ENCODE assay signal across 8 mouse cellular contexts in the genomic region with DNA sequence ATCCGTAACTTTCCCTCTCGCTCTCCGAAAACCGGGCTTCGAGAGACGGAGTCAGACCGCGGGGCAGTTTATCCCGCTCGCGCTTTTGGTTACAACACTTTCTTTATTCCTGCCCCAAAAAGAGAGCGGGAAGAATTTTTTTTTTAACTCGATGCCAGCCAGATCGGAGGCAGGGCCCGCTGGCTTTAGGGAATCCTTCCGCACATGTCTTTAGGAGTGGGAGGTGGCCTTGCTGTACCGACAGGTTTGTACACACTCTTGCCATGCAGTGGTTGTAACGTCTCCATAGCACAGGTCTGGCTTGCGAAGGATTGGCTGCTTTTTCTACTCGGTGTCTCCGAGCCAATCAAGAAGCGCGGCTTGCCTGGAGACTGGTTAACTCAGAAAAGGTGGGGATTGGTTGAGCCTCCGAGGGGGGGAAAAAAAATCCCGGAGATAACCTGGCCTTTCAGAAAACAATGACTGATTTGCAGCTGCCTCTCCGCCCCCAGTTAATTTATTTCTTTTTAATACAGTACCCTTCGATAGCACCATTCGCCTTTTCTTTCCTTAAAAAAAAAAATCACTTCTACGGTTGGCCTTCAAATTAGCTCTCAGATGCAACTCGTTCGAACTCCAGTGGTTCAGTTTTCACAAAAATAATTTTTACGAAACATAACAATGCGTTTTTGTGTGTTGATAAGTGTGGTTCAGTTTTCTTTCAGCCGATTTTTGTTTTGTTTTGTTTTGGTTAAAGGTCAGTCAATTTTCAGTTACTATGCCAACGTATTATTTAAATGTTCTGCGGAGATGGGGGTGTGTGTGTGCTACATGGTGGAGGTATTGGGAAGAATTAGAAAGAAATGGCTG. TPM values are rescaled to one million over a fixed set of nuclear protein-coding genes. Genes with fewer than 3 reads are reported as not detected.
DNase-seq lines count a peak whose midpoint lies in the region; ATAC-seq lines count a peak whose summit lies in the region.

No protein-coding gene starts in this region.

- peak; percentile 90 for ATAC-seq in kidney, embryonic 14.5 days (ENCODE audit: low FRiP score, low TSS enrichment)

- 7% methylated on average over 36 of the region's 36 CpGs for WGBS in heart, embryonic 10.5 days
- WGBS in kidney, embryonic 14.5 days: 6% methylated on average over 36 of the region's 36 CpGs

- peaks cover 40% of the 10 kb centered on the region for H3K4me1 ChIP-seq in erythroblast, embryonic 14.5 days (ENCODE audit: control insufficient read depth)
- peaks cover 12% of the 10 kb centered on the region for H3K4me1 ChIP-seq in heart, embryonic 10.5 days
- peaks cover 5% of the 10 kb centered on the region; the same call in 1 of the 2 replicates for H3K4me1 ChIP-seq in kidney, embryonic 14.5 days (ENCODE audit: control insufficient read depth, insufficient read depth, low read length)

- H3K4me3 ChIP-seq in erythroblast, embryonic 14.5 days (replicated peaks): peak overlapping the region; percentile 95
- peak overlapping the region; percentile 97 for H3K4me3 ChIP-seq in heart, embryonic 10.5 days
- H3K4me3 ChIP-seq in kidney, embryonic 14.5 days (ENCODE audit: low read length): peak overlapping the region; percentile 78

- peaks cover 13% of the 10 kb centered on the region for H3K36me3 ChIP-seq in erythroblast, embryonic 14.5 days (ENCODE audit: control insufficient read depth)
- H3K36me3 ChIP-seq in heart, embryonic 10.5 days: no peaks in the 10 kb centered on the region
- peaks cover 3% of the 10 kb centered on the region; the same call in 1 of the 2 replicates for H3K36me3 ChIP-seq in kidney, embryonic 14.5 days (ENCODE audit: control insufficient read depth, insufficient read depth, low read length)

- peak overlapping the region; percentile 100 for H3K27ac ChIP-seq in heart, embryonic 10.5 days
- H3K27ac ChIP-seq in kidney, embryonic 14.5 days (ENCODE audit: low read depth, low read length): peak overlapping the region; percentile 100

- H3K9ac ChIP-seq in kidney, embryonic 14.5 days (ENCODE audit: low read depth, low read length): peak overlapping the region; percentile 100

- H3K4me2 ChIP-seq in kidney, embryonic 14.5 days (replicated peaks; ENCODE audit: low read depth, low read length): peak overlapping the region; percentile 60

- H3K9me3 ChIP-seq in erythroblast, embryonic 14.5 days (ENCODE audit: control insufficient read depth, low read length): no peaks in the 10 kb centered on the region
- H3K9me3 ChIP-seq in heart, embryonic 10.5 days: no peaks in the 10 kb centered on the region
- H3K9me3 ChIP-seq in kidney, embryonic 14.5 days (ENCODE audit: control insufficient read depth, low read length): no peaks in the 10 kb centered on the region

- DNase-seq in CD4-positive helper T cell, adult 2 months (ENCODE audit: low read depth, low spot score): peak; percentile 93
- DNase-seq in brain, embryonic 18.5 days (ENCODE audit: low read depth, low spot score): peak; percentile 86
- DNase-seq in heart, embryonic 10.5 days (ENCODE audit: low spot score): peak; percentile 98
- DNase-seq in liver: peak; percentile 92
- DNase-seq in monocyte, adult 2 months (ENCODE audit: low read depth in 1 of 2, low spot score in 2 of 2): peak; percentile 62 to 64
- peak; percentile 73 to 76 for DNase-seq in spleen, postnatal 14 days (ENCODE audit: low spot score in 2 of 2)

- no peaks in the 10 kb centered on the region for H3K27me3 ChIP-seq in erythroblast, embryonic 14.5 days (ENCODE audit: control insufficient read depth)
- H3K27me3 ChIP-seq in heart, embryonic 10.5 days (ENCODE audit: insufficient read depth, poor library complexity, severe bottlenecking): no peaks in the 10 kb centered on the region
- no peaks in the 10 kb centered on the region for H3K27me3 ChIP-seq in kidney, embryonic 14.5 days (ENCODE audit: control insufficient read depth, insufficient read depth, low read length)

RNA-seq across cellular contexts. Expression of a gene that starts 1.7 kb away (rescaled TPM):
- polyA plus RNA-seq in erythroblast, embryonic 14.5 days (2012): 0.20 and 0.42 TPM in 2 replicates
- polyA plus RNA-seq in heart, embryonic 10.5 days (2016; fragmentation: Nextera tagmentation; extraction: Ambion mirVana): 31.6 and 33.1 TPM in 2 replicates
- 34.1 and 57.3 TPM in 2 replicates for polyA plus RNA-seq in kidney, embryonic 14.5 days (2014; fragmentation: Nextera tagmentation; extraction: Ambion mirVana)

Comparison
In these comparisons a context has a peak if more than half of its experiments do, and no peak if none do; other contexts are left out.
1. Peak in every context shown above with its lines: DNase-seq, ATAC-seq, H3K4me3 ChIP-seq and H3K27ac ChIP-seq.
2. RNA of a gene that starts 1.7 kb away (polyA plus RNA-seq): 34.1 to 57.3 TPM in kidney, embryonic 14.5 days and 31.6 to 33.1 TPM in heart, embryonic 10.5 days; 0.20 to 0.42 TPM in erythroblast, embryonic 14.5 days; every median in the first group is over 10 times any median in the second.